Mouse (Mus musculus) embryonic fibroblast, embryonic 13.5 days (primary cell): ENCODE measurements around the gene Rai14. TPM values are rescaled to one million over a fixed set of nuclear protein-coding genes. Genes with fewer than 3 reads are reported as not detected.
A peak's percentile ranks its signal among the peaks of the same experiment; 100 is the strongest.

Experiments
- H3K27ac ChIP-seq: 2 replicates; pipeline ENCODE4 v1.5.1; 2012; ENCODE audit warnings: low read length, control low read depth, inconsistent platforms; ENCODE audit not compliant: insufficient read depth
- H3K4me1 ChIP-seq: 2 replicates; pipeline ENCODE4 v1.6.1; 2011; ENCODE audit warnings: low read length; ENCODE audit not compliant: control insufficient read depth, insufficient read depth
- H3K4me3 ChIP-seq: 2 replicates; pipeline ENCODE4 v1.5.1; 2011; ENCODE audit warnings: mild to moderate bottlenecking, control low read depth, low read length; ENCODE audit not compliant: insufficient read depth
- CTCF ChIP-seq: IDR thresholded peaks from 2 replicates; pipeline ENCODE4 v1.5.1; 2011; ENCODE audit warnings: mild to moderate bottlenecking, control low read depth, low read length, moderate library complexity, borderline replicate concordance; ENCODE audit not compliant: insufficient read depth
- POLR2A ChIP-seq: IDR thresholded peaks from 2 replicates; pipeline ENCODE4 v1.6.1; 2011; ENCODE audit warnings: low read depth, mild to moderate bottlenecking, control low read depth, low read length, moderate library complexity
- polyA plus RNA-seq: library from polyadenylated mRNA; stranded (reverse); fragments of >200 nt; gene quantifications from 2 replicates; pipeline ENCODE4 v1.2.4, GENCODE M21; 2011; ENCODE audit warnings: low read depth; ENCODE audit not compliant: missing spikeins, insufficient read length

The Rai14 gene
- 134 and 136 TPM in 2 replicates for polyA plus RNA-seq

GRCm38 (mm10) chr15:10714409-10715138 lies at the start of gene Rai14:
TSS of gene Rai14 (minus strand) at chr15:10714624.
- Histone ChIP-seq H3K4me1 (peaks cover 5% of the 10 kb centered on the region), H3K4me3 (peak within 1 kb of the TSS; percentile 83), H3K27ac (peak within 1 kb of the TSS; percentile 92)
- TF ChIP-seq CTCF: no peak
- peak; percentile 52 for TF ChIP-seq POLR2A

DNA sequence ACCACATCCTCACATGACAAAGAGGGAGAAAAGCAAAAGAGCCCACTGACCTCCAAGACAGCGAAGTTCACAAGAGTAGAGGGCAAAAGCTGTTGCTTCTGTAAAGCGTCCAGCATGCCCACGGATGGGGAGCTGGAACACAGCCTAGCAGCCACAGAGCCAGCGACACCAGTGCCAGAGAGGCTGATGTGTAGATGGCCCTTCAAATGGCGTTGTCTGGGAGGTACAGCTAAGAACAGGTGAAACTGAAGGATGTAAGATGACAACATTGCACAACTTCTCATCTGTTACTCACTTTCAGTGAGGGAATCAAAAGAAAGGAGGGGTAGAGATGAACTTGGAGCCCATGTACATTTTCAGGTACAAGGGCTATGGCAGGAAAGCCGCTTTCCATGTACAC lies 47.0 kb upstream of the Rai14 start:
- Histone ChIP-seq H3K27ac (no peak overlapping the region), H3K4me1 (peaks cover 6% of the 10 kb centered on the region), H3K4me3 (no peak overlapping the region)
- TF ChIP-seq CTCF (no peak), POLR2A (no peak)

DNA sequence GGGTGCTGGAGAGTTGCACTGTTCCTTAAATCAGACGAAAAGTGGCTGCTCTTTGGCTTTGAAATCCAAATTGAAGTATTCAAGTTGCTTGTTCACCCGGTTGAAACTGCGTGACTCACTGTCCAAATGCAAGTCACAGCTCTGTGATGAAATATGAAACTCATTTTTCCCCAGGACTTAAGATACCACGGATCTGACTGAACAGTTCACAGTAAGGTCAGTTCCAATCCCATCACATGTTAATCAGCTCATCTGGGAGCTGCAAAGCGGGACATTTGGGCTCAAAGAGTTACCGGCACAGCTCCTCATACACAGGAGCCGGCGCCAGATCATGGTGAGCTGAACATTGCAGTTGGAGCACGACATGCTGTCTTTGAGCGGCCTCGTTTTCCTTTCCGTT lies 45.6 kb upstream of the Rai14 start:
- Histone ChIP-seq H3K4me3 (no peak overlapping the region), H3K27ac (peak overlapping the region; percentile 91), H3K4me1 (peaks cover 6% of the 10 kb centered on the region)
- TF ChIP-seq POLR2A (no peak), CTCF (no peak)

DNA sequence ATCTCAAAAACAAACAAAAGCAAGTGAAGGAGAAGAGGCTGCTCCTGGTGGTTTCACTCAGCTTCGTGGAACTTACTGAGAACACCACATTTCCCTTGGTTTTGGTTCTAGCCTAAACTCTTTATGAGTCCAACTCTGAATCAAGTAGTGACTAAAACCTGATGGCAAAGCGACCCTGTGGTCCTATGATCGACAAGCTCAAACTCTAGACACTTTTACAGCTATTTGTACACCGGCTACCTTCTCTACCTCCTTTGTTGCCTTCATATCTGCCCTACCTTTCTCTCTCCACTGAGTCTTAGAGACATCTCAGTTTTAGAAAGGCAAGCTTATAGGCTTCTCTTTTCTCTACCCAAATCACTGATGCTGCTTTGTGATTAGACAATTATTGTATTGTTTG lies 45.0 kb upstream of the Rai14 start:
- Histone ChIP-seq H3K4me3 (no peak overlapping the region), H3K27ac (peak overlapping the region; percentile 91), H3K4me1 (peaks cover 6% of the 10 kb centered on the region)
- TF ChIP-seq POLR2A: no peak

- no peak for TF ChIP-seq CTCF
- no peak for TF ChIP-seq POLR2A
- Histone ChIP-seq H3K4me1 (peaks cover 6% of the 10 kb centered on the region), H3K4me3 (no peak overlapping the region), H3K27ac (peak overlapping the region; percentile 91; the same call in 1 of the 2 replicates)
Observed at GRCm38 (mm10) chr15:10758808-10759207, 44.4 kb upstream of the Rai14 start.

DNA sequence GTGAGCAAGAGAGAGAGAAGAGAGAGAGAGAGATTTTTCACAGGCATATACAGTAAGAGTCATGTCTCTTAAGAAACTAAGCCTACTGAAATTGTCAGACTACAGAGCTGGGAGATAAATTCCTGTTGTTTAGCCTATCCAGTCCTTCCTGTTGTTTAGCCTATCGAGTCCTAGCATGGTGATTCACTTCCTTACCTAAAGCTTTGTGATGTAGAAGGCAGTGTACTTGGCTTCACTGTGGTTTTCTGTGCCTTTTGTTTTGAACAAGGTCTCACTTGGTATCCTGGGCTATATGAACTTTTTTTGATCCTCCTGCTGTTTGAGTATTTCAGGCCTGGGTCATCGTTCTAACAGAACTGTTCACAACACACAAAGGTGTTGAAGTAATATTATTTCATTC lies 36.7 kb upstream of the Rai14 start:
- TF ChIP-seq POLR2A: no peak
- no peak for TF ChIP-seq CTCF

DNA sequence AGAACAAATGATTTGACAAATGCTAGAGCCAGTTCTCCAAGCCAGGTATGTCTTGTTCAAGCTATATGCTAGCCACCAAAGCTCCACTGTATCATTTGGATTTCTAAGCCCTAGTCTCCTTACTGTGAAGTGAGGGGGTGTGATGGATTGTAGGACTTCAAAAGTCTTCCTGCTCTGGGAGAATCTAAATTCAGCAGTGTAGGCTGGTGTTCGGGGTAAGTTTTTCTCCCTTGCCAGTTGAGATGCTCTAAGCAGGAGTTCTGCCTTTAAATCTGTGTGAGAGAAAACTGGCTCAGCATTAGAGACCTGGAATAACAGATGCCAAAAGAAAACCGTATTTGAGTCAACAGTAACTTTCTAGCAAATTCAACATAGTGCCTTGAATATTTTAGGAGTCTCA lies 35.9 kb upstream of the Rai14 start:
- no peak overlapping the region for H3K4me3 ChIP-seq
- peak overlapping the region; percentile 58 for H3K27ac ChIP-seq
- TF ChIP-seq POLR2A (no peak), CTCF (no peak)
- H3K4me1 ChIP-seq: peaks cover 29% of the 10 kb centered on the region

More for the DNA sequence above, 36.7 kb upstream of the Rai14 start:
- H3K4me1 ChIP-seq: peaks cover 21% of the 10 kb centered on the region
- 0 out of 2 replicates have a peak overlapping the region, but pooled peaks have one; percentile 18 for H3K27ac ChIP-seq
- H3K4me3 ChIP-seq: no peak overlapping the region

DNA sequence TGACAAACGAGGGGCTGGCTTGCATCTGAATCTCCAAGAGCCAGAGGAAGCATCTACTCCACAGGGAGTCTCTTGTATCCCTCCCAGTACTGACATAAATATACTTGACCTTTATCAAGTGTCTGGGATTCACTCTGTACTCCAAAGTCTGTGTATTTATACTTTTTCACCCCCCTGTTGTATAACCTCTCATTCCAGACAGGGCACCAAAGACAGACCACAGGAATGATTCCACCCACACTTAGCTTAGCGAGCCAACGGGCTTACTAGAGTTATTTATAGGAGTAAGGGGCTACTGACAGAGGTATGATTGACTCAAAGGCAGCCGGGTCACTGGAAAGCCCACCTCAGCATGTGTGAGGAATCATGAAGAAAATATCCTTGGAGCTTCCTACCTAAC lies 35.3 kb upstream of the Rai14 start:
- Histone ChIP-seq H3K4me1 (peaks cover 29% of the 10 kb centered on the region), H3K27ac (peak overlapping the region; percentile 58), H3K4me3 (no peak overlapping the region)
- TF ChIP-seq CTCF: no peak
- TF ChIP-seq POLR2A: no peak

GRCm38 (mm10) chr15:10747638-10748037 lies 33.2 kb upstream of the Rai14 start:
- Histone ChIP-seq H3K27ac (peak overlapping the region; percentile 62), H3K4me3 (no peak overlapping the region), H3K4me1 (peaks cover 29% of the 10 kb centered on the region)
- TF ChIP-seq CTCF: no peak

DNA sequence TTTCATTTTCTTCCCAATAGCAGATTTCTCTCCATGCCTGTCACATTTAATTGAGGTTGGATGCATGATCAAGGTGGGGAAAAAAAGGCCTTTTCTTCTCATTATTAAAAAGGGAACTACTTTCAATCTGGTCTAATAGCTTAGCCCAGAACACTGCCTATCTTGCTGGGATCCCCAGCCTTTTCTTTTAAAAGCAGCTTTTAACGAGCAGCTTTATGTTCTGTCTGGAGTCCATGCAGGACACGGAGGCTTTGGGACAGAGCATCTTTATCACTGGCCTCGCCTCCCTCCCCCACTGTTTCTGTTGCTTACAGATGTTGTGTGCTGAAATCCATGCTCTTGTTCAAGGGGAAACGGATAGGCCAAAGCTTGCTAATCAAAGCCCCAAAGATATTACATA lies 32.8 kb upstream of the Rai14 start:
- H3K27ac ChIP-seq: peak overlapping the region; percentile 62
- no peak for TF ChIP-seq POLR2A
- no peak for TF ChIP-seq CTCF
- peaks cover 29% of the 10 kb centered on the region for H3K4me1 ChIP-seq
- no peak overlapping the region for H3K4me3 ChIP-seq

GRCm38 (mm10) chr15:10746303-10747051 lies 32.1 kb upstream of the Rai14 start:
- Histone ChIP-seq H3K4me3 (no peak overlapping the region), H3K27ac (peak overlapping the region; percentile 90), H3K4me1 (peaks cover 29% of the 10 kb centered on the region)
- no peak for TF ChIP-seq CTCF
- no peak for TF ChIP-seq POLR2A
